Mouse (Mus musculus): ENCODE results near the gene Rap1gap.

Rap1gap gene

DNA sequence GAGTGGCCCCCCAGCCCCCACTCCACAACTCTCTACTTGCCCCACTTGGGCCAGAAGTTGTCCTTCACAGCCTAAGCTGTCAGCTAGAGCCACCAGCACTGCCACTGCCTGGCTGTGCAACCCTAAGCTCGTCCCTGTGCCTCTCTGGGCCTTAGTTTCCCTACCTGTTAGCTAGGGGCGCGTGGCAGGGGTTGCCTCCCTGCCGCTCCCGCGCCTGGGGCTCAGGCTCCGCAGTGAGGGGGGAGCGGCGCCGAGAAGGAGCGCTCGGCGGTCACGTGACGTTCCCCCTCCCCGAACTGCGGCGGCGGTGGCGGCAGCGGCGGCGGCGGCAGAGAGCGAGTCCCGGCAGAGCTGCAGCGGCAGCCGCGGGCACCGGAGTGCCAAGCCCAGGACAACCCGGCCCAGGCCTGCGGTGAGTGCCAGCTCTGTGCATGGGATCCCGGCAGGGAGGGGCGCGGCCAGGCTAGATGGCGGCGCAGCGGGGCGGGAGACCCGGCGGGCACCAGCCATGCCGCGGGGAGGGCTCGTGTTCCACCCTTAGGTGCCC is at the start of gene Rap1gap:
Gene Rap1gap (plus strand): TSS at position 294 of the 547 bp plus-strand sequence.
- DNase-seq: peak; percentile 49

DNA sequence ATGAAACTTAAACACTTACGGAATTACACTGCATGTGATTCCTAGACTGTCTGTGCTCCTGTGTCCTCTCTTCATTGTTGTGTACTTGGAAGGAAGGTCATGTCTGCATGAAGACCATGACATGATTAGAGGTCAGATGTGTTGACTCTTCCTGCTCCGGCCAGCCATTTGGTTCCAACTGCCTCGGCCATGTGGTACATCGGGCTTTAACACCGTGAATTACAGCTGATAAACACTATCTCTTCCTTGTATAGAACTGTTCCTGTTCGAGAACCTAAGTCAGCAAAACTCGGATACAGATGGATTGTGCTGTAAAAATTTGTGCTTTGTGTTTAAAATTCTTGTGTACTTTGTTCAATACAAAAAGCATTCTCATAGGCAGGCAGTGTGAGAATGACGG is 41.7 kb upstream of the Rap1gap start:
- DNase-seq: no peak

DNA sequence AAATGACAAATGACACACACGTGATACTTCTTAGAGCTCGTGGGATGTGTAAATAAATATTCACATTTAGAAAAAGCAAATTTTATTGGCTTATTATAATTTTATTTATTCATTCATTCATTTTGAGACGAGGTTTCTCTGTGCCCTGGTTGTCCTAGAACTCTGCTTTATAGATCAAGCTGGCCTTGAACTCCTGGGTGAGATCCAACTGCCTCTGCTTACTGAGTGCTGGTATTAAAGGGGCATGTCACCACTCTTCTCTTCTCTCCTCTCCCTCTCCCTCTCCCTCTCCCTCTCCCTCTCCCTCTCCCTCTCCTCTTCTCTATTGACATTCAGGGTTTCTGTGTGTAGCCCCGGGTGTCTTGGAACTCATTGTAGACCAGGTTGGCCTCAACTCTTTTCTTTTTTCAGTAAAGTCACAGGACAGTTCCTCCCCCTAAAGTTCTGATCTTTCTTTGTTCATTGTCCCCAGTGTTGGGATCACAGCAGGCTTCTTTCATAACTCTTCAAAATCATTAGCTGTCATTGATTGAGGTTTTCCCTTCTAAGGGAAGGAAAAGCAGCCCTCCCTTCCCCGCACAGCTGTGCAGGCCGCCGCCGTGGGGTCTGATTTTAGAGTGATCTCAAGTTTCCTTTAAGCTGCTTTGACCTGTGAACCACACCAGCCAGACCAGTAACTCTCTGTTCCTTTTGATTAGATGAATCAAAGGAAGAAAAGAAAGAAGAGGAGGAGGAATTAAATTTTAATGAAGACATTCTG is 36.9 kb upstream of the Rap1gap start:
- DNase-seq: peak; percentile 34

DNA sequence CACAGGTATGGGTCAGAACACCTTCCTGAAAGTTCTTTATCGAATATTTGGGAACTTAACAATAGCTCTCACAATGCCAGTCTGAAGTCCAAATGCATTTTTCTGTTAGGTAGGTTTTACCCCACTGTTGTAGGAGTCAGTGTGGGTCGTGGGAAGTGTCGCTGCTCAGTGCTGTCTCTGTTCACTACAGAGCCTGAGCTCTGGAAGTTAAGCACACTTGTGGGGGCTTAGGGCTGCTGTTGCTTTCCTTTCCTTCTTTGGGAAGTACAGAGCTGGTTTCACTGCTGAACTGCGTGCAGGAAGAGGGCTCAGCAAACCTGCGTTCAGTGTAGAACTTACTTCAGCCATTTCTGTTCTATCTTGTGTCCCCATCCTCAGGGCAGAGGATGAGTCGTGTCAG is 36.1 kb upstream of the Rap1gap start:
- no peak for DNase-seq

DNA sequence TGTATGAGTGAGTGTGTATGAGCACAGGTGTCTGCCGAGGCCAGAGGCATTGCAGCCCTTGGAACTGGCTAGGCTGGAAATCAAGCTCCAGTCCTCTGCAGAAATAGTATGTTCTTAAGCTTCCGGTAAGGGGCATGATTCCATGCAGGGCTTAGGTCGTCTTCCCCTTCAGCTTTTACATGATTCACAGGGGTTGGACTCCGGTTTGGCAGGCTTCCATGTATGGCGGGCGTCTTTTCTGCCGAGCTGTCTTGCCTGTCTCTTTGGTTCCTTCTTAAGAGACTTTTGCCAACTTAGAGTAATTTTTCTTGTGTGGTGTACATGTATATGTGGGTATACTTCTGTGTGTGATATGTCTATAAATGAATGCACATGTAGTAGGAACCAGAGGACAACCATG is 35.2 kb upstream of the Rap1gap start:
- DNase-seq: no peak

DNA sequence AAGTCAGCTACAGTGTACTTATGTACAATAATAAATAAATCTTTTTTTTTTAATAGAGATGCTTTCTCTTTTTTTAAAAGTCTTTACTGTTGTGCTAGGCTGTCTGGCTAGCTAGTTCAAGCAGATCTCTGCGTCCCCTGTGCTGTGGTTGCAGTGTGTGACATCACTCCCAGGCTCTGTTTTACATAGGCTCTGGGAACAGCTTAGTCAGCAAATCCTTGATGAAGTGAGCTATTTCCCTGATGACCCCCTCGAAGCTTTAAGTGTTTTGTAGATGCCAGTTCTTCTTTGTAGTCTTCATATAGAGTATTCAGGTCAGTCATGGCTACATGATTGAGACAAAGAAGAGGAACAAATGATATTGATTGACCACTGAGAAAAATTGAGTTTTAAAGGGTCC is 34.4 kb upstream of the Rap1gap start:
- DNase-seq: no peak

DNA sequence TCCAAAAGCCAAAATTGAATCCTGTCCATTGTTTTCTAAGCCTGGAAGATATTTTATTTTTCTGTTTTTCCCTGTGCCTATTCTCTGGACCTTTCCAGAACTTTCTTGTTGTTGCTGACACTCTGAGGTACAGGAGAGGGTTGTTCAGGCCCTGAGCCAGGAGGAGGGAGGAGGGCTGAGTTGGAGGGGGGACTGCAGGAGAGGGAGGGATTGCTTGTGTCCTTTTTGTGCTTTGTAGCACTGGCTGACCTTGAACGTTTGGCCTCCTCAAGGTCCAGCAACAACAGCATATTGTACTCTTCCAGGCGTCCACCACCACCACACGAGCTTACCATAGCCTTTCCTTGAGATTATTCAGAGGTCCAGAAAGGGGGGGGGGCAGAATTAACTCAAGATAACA is 32.9 kb upstream of the Rap1gap start:
- DNase-seq: no peak

DNA sequence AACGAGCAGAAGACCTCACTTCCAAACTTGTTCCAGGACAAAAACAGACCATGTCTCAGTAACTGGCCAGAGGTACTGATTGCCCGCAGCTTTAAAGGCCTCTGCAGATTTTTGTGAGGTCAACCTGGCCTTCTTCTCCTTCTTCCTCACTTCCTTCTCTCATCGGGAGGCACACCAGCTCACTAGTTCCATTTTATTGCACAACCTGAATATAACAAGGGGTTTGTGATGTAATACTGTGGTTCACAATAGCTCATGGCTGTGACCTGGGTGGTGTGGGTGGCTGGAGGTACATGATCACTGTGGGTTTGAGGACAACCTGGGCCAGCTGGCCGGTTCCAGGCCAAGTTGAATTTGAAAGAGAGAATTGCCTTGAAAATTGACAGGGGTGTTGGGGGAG is 31.1 kb upstream of the Rap1gap start:
- no peak for DNase-seq

DNA sequence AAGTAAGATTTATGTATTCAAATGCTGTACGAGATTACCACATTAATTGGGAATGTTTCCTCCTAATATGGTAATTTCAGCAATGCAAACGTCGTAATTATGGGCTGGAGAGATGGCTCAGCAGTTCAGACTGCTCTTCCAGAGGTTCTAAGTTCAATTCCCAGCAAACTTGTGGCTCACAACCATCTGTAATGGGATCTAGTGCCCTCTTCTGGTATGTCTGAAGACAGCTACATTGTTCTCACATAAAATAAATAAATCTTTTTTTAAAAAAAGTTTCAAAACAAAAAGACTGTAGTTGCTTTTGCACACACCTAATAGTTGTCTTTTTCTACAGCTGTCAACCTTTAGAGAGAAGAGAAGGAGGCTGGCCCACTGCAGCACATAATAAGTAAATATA is 27.9 kb upstream of the Rap1gap start:
- no peak for DNase-seq

DNA sequence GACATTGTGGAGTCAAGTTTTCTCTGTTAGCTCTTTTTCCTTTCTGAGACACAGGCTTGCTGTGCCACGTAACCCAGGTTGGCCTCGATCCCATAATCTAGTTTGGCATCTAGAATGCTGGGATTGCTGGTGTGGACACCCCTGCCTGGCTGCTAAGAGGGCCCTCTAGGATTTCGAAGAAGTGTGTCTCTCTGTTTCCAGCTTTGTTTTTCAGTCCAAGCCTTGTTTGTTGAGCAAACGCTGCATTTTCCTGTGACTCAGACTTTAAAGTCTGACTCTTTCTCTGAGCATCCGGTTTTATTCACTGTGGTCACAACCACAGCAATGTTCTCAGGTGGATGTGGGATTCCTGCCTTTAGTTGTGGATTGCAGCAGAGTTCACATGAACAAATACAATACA is 23.0 kb upstream of the Rap1gap start:
- no peak for DNase-seq

DNA sequence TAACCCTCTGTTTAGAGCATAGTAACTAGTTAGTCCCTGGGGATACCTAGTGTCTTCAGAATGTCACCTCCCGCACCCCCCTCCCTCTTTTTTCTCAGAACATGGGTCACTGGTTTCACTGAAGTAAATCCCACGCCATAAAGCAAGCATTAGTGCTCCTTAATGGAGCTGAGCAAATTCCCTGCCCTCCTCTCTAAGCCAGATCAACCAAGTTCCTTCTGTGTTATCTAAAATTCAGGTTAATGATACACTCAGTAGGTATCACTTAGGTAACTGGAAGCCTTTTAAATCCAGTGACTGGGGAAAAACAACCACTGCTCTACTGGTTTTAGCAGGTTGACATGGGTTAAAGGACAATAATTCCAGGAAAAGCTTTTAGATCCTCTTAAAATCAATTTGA is 22.4 kb upstream of the Rap1gap start:
- no peak for DNase-seq

DNA sequence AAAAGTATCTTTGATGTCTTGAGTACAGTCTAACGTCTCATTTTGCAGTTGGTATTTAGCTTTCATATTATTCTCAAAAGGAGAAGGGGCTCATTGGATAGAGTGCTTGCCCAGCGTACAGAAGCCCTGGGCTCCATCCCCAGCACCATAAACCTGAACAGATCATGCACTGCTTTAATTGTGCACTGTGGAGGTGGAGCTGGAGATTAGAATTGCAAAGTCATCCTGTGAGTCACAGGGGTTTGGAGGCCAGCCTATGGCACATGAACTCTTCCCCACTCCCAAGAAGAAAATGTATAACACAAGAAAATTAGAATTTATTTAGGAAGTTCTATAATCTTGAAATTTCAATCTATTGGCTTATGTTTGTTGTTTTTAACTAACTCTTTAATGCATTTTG is 21.1 kb upstream of the Rap1gap start:
- DNase-seq: no peak

DNA sequence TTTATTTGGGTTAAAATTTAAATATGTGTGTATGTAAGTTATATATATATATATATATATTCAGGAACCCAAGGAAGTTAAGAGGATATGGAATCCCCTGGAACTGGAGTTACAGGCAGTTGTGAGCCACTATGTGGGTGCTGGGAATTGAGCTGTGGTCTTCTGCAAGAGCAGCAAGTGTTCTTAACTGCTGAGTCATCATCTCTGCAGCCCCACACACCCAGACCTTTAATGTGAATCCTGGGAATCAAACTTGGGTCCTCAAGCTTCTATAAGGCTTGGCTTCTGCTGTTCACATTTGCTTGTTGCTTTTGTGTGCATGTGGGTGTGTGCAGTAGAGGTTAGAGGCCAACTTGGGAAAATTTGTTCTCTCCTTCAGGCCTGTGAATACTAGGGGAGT is 18.3 kb upstream of the Rap1gap start:
- no peak for DNase-seq

DNA sequence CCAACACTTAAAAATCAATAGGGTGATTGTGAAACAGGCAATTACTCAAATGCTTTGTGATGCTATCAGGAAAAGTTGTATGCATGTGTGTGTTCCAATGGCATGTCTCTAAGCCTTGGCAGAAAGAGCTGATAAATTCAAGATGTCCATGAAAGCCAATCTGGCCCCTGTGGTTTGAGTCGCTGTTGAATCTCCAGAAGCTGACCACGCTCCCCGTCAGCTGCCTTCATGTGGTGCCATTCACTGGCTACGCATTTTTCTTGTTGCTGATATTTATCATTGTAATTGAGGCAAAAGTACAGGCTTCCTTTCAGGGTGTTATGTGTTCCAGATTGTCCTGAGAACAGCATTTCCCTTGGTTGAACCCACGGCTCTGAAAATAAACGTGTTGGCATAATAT is 16.9 kb upstream of the Rap1gap start:
- no peak for DNase-seq

DNA sequence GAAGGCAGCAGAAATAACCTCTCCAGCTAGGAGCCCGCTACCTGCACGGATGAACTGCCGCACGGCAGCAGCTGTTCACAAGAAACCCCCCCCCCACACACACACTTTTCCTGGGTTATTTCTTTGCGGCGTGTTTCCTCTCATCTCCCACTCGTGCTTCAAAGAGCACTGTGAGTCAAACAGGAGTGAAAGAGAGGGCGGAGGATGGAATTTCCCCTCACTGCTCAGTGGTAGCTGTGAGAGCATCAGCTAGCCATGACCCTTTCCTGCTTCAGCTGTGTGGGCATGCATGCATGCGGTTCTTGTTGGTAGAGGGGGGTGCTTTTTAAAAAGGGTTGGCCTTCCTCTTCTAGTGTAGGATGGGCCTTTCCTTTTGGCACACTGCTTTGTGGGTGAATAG is 16.3 kb upstream of the Rap1gap start:
- DNase-seq: no peak

DNA sequence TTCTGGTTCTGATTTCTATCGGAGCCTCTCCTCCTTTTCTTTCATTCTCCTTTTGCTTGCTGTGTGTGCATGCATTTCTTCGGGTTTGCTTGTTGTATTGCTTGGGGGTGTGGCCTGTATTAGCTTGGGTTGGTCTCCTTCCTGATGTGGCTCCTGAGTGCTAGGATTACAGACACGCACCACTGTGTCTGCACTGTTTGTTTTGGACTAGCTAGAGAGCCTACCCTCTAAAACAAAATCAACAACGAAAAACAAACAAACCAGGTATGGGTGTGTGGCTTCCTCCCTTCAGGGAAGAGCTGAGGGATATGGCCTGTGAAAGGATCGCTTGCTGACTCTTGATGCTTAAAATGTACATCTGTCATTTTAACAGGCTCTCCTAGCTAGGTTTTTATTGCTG is 13.6 kb upstream of the Rap1gap start:
- DNase-seq: no peak

DNA sequence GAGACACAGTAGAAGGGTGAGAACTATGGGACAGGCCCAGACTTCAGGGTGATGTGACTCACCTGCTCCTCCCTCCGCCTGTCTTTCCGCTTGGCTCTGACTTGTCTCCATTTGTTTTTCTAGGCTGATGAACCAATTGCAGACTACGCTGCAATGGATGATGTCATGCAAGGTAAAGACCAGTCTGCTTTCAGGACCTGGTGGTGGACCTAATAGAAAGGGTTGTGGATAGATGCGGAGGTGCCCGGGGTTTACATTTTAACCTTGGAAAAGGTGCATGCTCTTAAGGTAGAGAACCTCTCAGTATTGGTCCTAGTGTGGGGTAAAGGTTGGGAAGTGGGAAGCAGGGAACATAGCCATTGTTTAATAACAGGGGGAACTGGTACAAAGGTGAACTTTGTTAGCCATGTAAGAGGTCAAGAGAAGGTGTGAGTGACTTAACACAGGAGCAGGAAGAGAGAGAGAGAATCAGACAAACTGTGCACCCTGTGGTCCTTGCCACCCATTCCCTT is 11.6 kb upstream of the Rap1gap start:
- no peak for DNase-seq

DNA sequence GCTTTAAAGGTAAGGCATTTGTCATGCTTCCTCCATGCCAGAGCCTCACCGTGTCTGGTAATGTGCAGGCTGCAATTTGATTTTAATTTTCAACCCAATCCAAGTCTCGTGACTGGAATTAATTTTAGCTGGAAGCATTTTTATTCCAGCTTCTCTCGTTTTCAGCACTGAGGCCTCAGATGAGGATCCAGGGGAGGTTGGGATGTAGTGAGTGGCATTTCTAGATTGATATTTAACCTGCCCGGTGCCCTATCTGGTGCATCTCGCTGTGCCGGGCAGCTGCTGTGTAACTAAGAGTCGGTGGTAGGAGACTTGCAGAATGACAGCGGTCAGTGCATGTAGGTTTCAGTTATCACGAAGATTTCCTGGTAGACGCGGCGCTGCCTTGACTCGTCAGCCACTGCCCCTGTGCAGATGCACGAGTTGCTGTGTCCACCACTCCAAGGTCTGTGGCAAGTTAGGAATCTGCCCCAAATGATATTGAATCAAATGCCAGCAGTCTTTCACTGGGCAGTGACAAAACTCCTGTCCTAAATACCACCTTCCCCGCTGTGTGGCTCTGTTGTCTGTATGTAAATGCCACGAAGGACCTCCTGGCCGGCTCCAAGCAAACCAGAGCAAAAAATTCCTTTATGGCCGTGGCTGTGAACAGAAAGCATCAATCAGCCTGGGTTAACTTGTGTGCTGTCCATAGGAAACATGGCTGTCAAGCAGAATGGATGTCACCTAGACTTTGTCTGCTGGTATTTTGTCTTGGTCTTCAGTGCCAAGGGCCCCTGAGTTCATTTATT is 9.1 kb upstream of the Rap1gap start:
- DNase-seq: no peak

DNA sequence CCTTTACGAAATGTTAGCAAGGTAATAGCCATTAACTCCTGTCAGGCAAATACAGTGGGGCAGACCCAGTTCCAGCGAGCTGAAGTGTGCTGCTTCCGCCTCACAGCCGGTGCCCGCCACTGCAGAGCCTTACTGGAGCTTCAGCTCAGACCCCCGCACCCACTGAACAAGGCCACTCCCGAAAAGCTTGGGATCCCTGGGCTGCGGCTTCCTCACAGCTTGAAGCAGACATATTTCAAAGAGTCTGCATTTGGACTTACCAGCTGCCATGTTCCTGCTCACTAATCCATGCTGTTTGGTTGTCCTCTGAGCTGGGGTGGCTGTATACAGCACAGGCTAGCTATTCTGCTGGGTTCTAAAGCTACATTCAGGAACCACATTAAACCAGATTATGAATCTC is 6.9 kb upstream of the Rap1gap start:
- no peak for DNase-seq

DNA sequence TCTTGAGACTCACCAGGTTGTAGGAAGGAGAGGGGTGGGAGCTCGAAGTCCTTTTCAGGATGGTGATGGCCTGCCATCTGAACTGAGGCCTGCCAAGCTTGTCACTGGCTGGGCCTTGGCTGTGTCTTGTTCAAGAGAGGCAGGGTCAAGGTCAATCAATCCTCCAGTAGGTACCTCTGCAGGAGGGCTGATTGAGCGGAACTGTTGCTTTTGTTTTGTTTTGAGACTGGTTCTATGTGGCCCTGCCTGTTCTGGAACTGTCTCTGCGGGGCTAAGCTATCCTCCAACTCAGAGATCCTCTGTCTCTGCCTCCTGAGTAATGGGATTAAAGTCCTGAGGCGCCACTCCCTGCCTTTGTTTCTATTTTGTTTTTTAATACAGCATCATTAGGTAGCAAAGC is 5.0 kb upstream of the Rap1gap start:
- no peak for DNase-seq

DNA sequence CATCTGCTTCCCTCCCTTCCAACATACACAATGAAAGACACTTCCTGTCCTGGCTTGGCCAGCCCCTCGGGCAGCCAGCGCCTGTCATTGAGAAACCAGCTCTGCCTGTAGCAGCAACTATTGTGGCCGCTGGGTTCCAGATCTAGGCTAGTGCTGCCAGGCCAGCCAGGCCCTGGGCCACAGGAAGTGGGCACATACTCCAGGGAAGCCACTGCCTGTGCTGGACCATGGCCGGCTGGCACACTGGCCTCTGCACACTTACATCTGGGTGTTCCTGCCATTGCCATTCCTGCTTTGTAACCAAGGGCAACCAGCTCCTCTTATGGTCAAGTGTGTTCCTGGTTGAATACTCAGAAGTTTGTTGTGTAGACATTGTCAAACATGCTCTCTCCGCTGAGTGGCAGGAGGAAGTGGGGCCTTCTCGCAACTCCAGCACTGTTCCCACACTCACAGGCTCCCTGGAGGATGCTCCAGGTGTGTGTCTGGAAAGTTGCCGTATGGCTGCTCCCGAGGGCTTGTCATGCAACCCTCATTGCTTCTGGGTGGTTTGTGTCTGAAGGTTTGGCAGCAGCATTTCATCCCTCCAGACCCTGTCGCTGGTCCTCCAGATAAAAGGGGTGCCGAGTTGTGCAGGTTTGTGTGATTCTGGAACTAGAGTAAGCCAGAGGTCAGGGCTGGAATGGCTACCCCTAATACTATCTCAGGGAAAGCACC is 4.0 kb upstream of the Rap1gap start:
- DNase-seq: no peak

DNA sequence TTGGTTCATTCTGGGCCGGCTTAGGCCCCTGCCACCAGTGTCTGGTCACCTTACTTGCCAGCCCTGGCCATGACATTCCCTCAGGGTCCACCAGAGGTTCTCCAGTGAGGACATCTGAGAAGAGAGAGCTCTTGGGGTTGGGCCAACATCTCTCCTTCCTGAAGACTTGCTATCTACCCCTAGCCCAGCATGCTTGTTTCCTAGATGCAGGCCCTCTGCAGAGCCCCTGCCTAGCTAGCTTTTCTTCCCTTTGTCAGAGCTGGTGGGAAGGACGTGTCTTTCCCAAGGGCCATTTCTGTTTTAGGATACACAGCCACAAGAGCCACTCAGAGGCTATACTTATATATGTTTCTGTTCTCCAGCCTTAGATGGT is 3.5 kb upstream of the Rap1gap start:
- no peak for DNase-seq

DNA sequence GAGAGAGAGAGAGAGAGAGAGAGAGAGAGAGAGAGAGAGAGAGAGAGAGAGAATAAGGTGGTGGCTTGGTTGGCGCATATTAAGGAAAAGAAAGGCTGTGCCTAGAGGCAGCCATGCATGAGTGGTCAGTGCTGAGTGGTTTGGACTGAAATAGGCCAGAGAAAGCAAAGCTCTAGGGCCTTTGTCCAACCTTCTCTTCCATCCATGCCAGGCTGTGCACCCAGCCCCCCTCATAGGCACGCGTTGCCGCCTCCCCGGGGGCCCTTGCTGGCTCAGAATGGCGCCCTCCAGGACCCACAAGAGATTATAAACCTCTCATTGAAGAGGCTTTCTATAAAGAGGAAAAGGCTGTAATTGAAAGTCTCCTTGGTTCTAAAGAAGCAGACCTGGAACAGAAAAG is 3.0 kb upstream of the Rap1gap start:
- no peak for DNase-seq

DNA sequence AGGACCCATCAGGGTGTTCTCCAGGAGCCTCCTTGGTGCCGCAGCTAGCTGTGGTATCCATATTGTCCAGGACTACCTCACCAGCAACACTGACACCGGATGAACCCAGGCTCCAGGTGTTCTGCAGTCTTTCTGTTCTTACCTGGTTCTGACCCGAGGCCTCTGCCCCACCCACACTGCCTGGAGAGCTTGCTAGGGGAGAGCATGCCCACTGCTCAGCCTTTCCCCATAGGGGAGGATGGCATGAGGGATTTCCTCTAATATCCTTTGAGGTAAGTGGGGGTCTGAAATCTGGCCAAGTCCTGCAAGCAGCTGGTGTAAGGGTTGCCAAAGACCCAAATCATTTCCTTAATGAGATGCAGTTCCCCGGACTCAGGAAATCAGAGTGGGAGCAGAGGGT is 1.0 kb upstream of the Rap1gap start:
- no peak for DNase-seq
